Mouse (Mus musculus) limb, embryonic 15.5 days (tissue): ENCODE measurements around the gene Rph3al. TPM values are rescaled to one million over a fixed set of nuclear protein-coding genes. Genes with fewer than 3 reads are reported as not detected.

Experiments used
- ATAC-seq: fragments of 200-750 bp; cut with Nextera tagmentation; 2 replicates; pipeline ENCODE4 v1.8.0; 2017; ENCODE audit warnings: low read depth, moderate TSS enrichment; ENCODE audit not compliant: insufficient number of reproducible peaks, low FRiP score, low TSS enrichment
- H3K27ac ChIP-seq: fragments of 300-500 bp; sonication (generic); 2 replicates; pipeline ENCODE4 v1.5.1; 2015; ENCODE audit warnings: moderate library complexity, mild to moderate bottlenecking, inconsistent platforms
- H3K27me3 ChIP-seq: fragments of 300-500 bp; sonication (generic); 2 replicates; pipeline ENCODE4 v1.6.1; 2015; ENCODE audit warnings: inconsistent platforms
- H3K36me3 ChIP-seq: fragments of 300-500 bp; sonication (generic); 2 replicates; pipeline ENCODE4 v1.6.1; 2015; ENCODE audit warnings: inconsistent platforms
- H3K4me1 ChIP-seq: fragments of 300-500 bp; sonication (generic); 2 replicates; pipeline ENCODE4 v1.6.1; 2015; ENCODE audit warnings: inconsistent platforms
- H3K4me2 ChIP-seq: fragments of 300-500 bp; sonication (generic); 2 replicates; pipeline ENCODE4 v1.6.1; 2015; ENCODE audit warnings: mild to moderate bottlenecking, inconsistent platforms
- H3K4me3 ChIP-seq: fragments of 300-500 bp; sonication (generic); 2 replicates; pipeline ENCODE4 v1.5.1; 2015; ENCODE audit warnings: mild to moderate bottlenecking, inconsistent platforms
- H3K9ac ChIP-seq: fragments of 300-500 bp; sonication (generic); 2 replicates; pipeline ENCODE4 v1.6.1; 2015; ENCODE audit warnings: inconsistent platforms
- H3K9me3 ChIP-seq: fragments of 300-500 bp; sonication (generic); 2 replicates; pipeline ENCODE4 v1.6.1; 2016; ENCODE audit warnings: inconsistent platforms
- WGBS: fragments of 180-500 bp; shearing (Covaris S2); methylation state at CpG from one replicate; pipeline ENCODE4 v1.1.7; 2015; 5-methylcytosine and 5-hydroxymethylcytosine counted together
- polyA plus RNA-seq: library from polyadenylated mRNA; unstranded; fragments of >200 nt; fragmentation: Nextera tagmentation; extraction: Ambion mirVana; gene quantifications from 2 replicates; pipeline ENCODE4 v1.2.1, GENCODE M21; 2015

Rph3al gene
- polyA plus RNA-seq, 1 experiment from 2014 or later, result 1.9 TPM

- Histone ChIP-seq H3K9me3 (no peaks in the 10 kb centered on the region), H3K36me3 (no peaks in the 10 kb centered on the region), H3K27ac (no peak overlapping the region), H3K9ac (no peak overlapping the region), H3K27me3 (0 out of 2 replicates have a peak, but pooled peaks cover 5% of the 10 kb centered on the region), H3K4me3 (no peak overlapping the region), H3K4me2 (no peak overlapping the region), H3K4me1 (peaks cover 8% of the 10 kb centered on the region)
- 76% methylated on average over 5 of the region's 5 CpGs for WGBS
- ATAC-seq, result no peak
These were observed 67.8 kb downstream of the Rph3al start for GRCm38 (mm10) chr11:75870386-75870785.

GRCm38 (mm10) chr11:75869898-75870297, 68.3 kb downstream of the Rph3al start:
- H3K27me3 ChIP-seq, result 0 out of 2 replicates have a peak, but pooled peaks cover 5% of the 10 kb centered on the region
- H3K4me3 ChIP-seq, result no peak overlapping the region
- H3K9me3 ChIP-seq, result no peaks in the 10 kb centered on the region
- no peak overlapping the region for H3K27ac ChIP-seq
- H3K4me2 ChIP-seq, result no peak overlapping the region
- WGBS, result 54% methylated on average over 5 of the region's 5 CpGs
- no peaks in the 10 kb centered on the region for H3K36me3 ChIP-seq
- no peak for ATAC-seq
- H3K9ac ChIP-seq, result no peak overlapping the region
- peaks cover 10% of the 10 kb centered on the region for H3K4me1 ChIP-seq

GRCm38 (mm10) chr11:75866861-75867260, 71.4 kb downstream of the Rph3al start:
- H3K4me3 ChIP-seq, result no peak overlapping the region
- peaks cover 24% of the 10 kb centered on the region for H3K4me1 ChIP-seq
- no peak overlapping the region for H3K9ac ChIP-seq
- no peaks in the 10 kb centered on the region for H3K9me3 ChIP-seq
- H3K27ac ChIP-seq, result no peak overlapping the region
- H3K27me3 ChIP-seq, result 0 out of 2 replicates have a peak, but pooled peaks cover 5% of the 10 kb centered on the region
- no peaks in the 10 kb centered on the region for H3K36me3 ChIP-seq
- WGBS, result 61% methylated on average over 4 of the region's 4 CpGs
- ATAC-seq, result no peak
- H3K4me2 ChIP-seq, result no peak overlapping the region

- no peak for ATAC-seq
- WGBS, result 30% methylated on average over 9 of the region's 9 CpGs
These were observed 72.4 kb downstream of the Rph3al start for GRCm38 (mm10) chr11:75865859-75866258.

GRCm38 (mm10) chr11:75865253-75865619, 73.0 kb downstream of the Rph3al start:
- Histone ChIP-seq H3K4me1 (peaks cover 32% of the 10 kb centered on the region), H3K9me3 (no peaks in the 10 kb centered on the region), H3K9ac (no peak overlapping the region), H3K27ac (no peak overlapping the region), H3K36me3 (no peaks in the 10 kb centered on the region), H3K4me2 (no peak overlapping the region), H3K4me3 (no peak overlapping the region), H3K27me3 (0 out of 2 replicates have a peak, but pooled peaks cover 2% of the 10 kb centered on the region)
- ATAC-seq, result no peak
- 30% methylated on average over 7 of the region's 7 CpGs for WGBS

More at GRCm38 (mm10) chr11:75865859-75866258, 72.4 kb downstream of the Rph3al start:
- Histone ChIP-seq H3K4me2 (no peak overlapping the region), H3K9ac (no peak overlapping the region), H3K4me3 (no peak overlapping the region), H3K9me3 (no peaks in the 10 kb centered on the region), H3K27ac (no peak overlapping the region), H3K27me3 (0 out of 2 replicates have a peak, but pooled peaks cover 2% of the 10 kb centered on the region), H3K36me3 (no peaks in the 10 kb centered on the region), H3K4me1 (peaks cover 32% of the 10 kb centered on the region)

- no peaks in the 10 kb centered on the region for H3K9me3 ChIP-seq
- 0 out of 2 replicates have a peak, but pooled peaks cover 2% of the 10 kb centered on the region for H3K27me3 ChIP-seq
- no peaks in the 10 kb centered on the region for H3K36me3 ChIP-seq
- WGBS, result 40% methylated on average over 4 of the region's 4 CpGs
- H3K4me3 ChIP-seq, result no peak overlapping the region
- no peak overlapping the region for H3K4me2 ChIP-seq
- no peak overlapping the region for H3K9ac ChIP-seq
- ATAC-seq, result no peak
- peaks cover 32% of the 10 kb centered on the region for H3K4me1 ChIP-seq
- H3K27ac ChIP-seq, result no peak overlapping the region
These were observed 73.5 kb downstream of the Rph3al start for GRCm38 (mm10) chr11:75864529-75865252.

- Histone ChIP-seq H3K4me1 (peaks cover 32% of the 10 kb centered on the region), H3K27ac (no peak overlapping the region), H3K36me3 (no peaks in the 10 kb centered on the region), H3K4me3 (no peak overlapping the region), H3K4me2 (no peak overlapping the region), H3K9me3 (no peaks in the 10 kb centered on the region), H3K27me3 (no peaks in the 10 kb centered on the region), H3K9ac (no peak overlapping the region)
- ATAC-seq, result no peak
- WGBS, result 75% methylated on average over 4 of the region's 4 CpGs
These were observed 75.8 kb downstream of the Rph3al start for GRCm38 (mm10) chr11:75862466-75862865.

- Histone ChIP-seq H3K9ac (no peak overlapping the region), H3K4me1 (peaks cover 32% of the 10 kb centered on the region), H3K36me3 (no peaks in the 10 kb centered on the region), H3K27me3 (no peaks in the 10 kb centered on the region), H3K4me3 (no peak overlapping the region), H3K27ac (no peak overlapping the region), H3K9me3 (no peaks in the 10 kb centered on the region), H3K4me2 (peak overlapping the region; percentile 10; the same call in 1 of the 2 replicates)
- WGBS, result 51% methylated on average over 4 of the region's 4 CpGs
- no peak for ATAC-seq
These were observed 76.6 kb downstream of the Rph3al start for GRCm38 (mm10) chr11:75861653-75862052.

GRCm38 (mm10) chr11:75861213-75861612, 77.0 kb downstream of the Rph3al start:
- Histone ChIP-seq H3K36me3 (no peaks in the 10 kb centered on the region), H3K9me3 (no peaks in the 10 kb centered on the region), H3K9ac (no peak overlapping the region), H3K4me3 (no peak overlapping the region), H3K4me1 (peaks cover 32% of the 10 kb centered on the region), H3K27me3 (no peaks in the 10 kb centered on the region), H3K27ac (no peak overlapping the region), H3K4me2 (peak overlapping the region; percentile 10; the same call in 1 of the 2 replicates)
- 33% methylated on average over 14 of the region's 14 CpGs for WGBS
- no peak for ATAC-seq

GRCm38 (mm10) chr11:75859460-75859859, 78.8 kb downstream of the Rph3al start:
- Histone ChIP-seq H3K4me3 (no peak overlapping the region), H3K9ac (no peak overlapping the region), H3K4me1 (peaks cover 19% of the 10 kb centered on the region), H3K27ac (no peak overlapping the region), H3K9me3 (no peaks in the 10 kb centered on the region), H3K36me3 (no peaks in the 10 kb centered on the region), H3K4me2 (no peak overlapping the region), H3K27me3 (no peaks in the 10 kb centered on the region)
- 85% methylated on average over 8 of the region's 8 CpGs for WGBS
- ATAC-seq, result no peak

GRCm38 (mm10) chr11:75858975-75859374, 79.3 kb downstream of the Rph3al start:
- ATAC-seq, result no peak
- no peak overlapping the region for H3K9ac ChIP-seq

GRCm38 (mm10) chr11:75857781-75858180, 80.4 kb downstream of the Rph3al start:
- H3K9ac ChIP-seq, result no peak overlapping the region
- ATAC-seq, result no peak
- no peak overlapping the region for H3K27ac ChIP-seq
- H3K36me3 ChIP-seq, result no peaks in the 10 kb centered on the region
- no peaks in the 10 kb centered on the region for H3K27me3 ChIP-seq
- H3K4me3 ChIP-seq, result no peak overlapping the region
- no peaks in the 10 kb centered on the region for H3K9me3 ChIP-seq
- H3K4me1 ChIP-seq, result peaks cover 18% of the 10 kb centered on the region
- H3K4me2 ChIP-seq, result no peak overlapping the region
- 61% methylated on average over 3 of the region's 3 CpGs for WGBS

More at GRCm38 (mm10) chr11:75858975-75859374, 79.3 kb downstream of the Rph3al start:
- H3K27me3 ChIP-seq, result no peaks in the 10 kb centered on the region
- 62% methylated on average over 2 of the region's 2 CpGs for WGBS
- no peak overlapping the region for H3K4me3 ChIP-seq
- H3K9me3 ChIP-seq, result no peaks in the 10 kb centered on the region
- no peak overlapping the region for H3K4me2 ChIP-seq
- no peak overlapping the region for H3K27ac ChIP-seq
- no peaks in the 10 kb centered on the region for H3K36me3 ChIP-seq
- H3K4me1 ChIP-seq, result peaks cover 18% of the 10 kb centered on the region
